Mouse (Mus musculus): ENCODE measurements around the gene Tmem81.

- TF ChIP-seq POLR2A (IDR thresholded peaks at IDR 0.05; ENCODE audit: low read depth, low read length) (no peak), CTCF (IDR thresholded peaks at IDR 0.05; ENCODE audit: borderline replicate concordance, insufficient read depth, low read length) (no peak)
Measured at GRCm38 (mm10) chr1:132557901-132558631, 52.0 kb downstream of the Tmem81 start.
